Mouse (Mus musculus) adrenal gland, adult (tissue): ENCODE results near the gene Kat5.

Source experiments
- DNase-seq, 2 experiments: peaks; one replicate each; pipeline ENCODE4 v3.0.0; 2022 to 2023; ENCODE audit warnings: low spot score in 1 of 2; ENCODE audit not compliant: inconsistent age in 2 of 2

Gene Kat5

DNA sequence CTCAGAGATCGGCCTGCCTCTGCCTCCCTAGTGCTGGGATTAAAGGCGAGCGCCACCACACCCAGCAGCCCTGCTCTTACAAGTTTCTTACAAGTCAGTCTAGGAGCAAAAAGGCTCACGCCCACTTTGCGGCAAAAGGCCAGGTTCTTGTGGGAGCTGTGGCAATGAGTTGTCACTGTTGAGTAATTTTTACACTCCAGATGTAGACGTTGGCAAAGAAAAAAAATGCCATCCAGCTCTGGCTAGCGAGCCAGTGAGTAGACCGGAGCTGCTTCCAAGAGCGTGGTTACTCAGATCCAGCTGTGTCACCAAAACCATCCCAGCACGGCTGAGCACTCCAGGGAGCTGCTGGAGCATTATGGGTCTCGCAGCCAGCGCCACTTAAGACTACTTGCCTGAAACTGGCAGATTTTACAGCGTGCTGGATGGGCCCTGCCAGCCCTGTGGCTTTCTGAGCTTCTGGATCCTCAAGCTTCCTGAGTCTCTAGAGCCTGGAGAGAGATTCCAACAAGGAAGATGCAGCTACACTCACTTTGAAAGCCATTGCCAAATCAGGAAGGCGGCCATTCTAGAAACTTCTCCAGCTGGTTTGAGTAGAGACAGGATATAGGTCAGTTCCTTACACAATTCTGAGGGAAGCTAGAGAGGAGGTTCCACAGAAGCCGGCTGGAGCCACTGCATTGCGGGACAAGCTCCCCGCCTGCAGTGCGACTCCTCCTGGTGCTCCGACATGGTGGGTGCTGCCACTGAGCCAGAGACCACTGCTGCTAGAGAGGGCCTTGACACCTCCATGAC, 37.5 kb downstream of the Kat5 start:
- DNase-seq, result peak; percentile 38 to 85

DNA sequence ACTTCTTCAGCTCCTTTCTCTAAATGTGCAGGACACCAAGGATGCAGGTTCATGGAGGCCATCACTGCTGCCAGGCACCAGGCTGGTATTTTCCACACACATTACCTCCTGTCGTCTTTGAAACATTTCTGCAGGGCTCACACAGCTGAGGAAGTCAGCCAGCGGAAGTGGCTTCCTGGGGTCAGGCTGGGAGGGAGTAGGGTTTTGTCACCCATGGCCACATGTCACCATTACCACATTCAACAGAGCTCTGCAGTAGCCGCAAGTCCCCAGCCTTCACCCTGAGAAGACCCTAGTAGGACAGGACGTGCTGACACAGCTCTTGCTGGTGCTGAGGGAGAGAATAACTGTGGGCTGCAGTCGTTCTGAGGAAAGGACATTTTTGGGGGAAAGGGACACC, 38.2 kb downstream of the Kat5 start:
- peak; percentile 51 to 72 for DNase-seq

DNA sequence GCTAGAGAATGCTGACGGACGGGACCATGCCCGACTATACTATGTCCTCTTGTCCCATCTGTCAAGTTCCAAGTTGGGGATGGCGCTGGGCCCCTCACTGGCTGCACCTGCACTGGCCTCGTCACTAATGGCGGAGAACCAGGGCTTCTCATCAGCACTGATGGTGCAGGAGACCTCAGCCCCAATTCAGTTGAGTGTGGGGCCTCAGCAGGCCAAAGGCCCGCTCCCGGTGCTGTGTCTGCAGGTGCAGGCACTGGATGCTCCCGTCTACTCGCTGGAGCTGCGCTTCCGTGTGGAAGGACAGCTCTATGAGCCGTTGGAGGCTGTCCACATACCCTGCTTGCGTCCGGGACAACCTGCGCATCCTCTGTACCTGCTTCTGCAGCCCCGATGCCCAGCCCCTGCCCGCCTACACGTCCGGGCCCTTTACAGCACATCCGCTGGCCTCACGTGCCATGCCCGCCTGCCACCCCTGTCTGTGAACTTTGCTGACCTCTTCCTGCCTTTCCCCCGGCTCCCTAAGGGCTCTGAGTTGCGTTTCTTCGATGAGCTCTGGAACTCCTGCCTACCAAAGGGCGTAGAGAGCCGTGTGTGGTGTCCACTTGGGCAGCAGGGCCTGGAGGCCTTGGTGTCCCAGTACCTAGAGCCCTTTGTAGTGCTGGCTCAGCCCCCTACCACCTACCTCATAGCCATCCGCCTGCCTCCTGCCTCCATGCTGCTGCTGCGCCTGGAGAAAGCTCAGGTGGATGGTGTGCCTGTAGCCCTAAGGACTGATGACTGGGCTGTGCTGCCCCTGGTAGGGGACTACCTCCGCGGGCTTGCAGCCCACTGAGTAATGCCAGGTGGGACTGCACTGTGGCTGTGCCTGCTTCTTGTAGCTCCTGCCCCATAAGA, 39.4 kb downstream of the Kat5 start:
- peak; percentile 16 to 30 for DNase-seq

DNA sequence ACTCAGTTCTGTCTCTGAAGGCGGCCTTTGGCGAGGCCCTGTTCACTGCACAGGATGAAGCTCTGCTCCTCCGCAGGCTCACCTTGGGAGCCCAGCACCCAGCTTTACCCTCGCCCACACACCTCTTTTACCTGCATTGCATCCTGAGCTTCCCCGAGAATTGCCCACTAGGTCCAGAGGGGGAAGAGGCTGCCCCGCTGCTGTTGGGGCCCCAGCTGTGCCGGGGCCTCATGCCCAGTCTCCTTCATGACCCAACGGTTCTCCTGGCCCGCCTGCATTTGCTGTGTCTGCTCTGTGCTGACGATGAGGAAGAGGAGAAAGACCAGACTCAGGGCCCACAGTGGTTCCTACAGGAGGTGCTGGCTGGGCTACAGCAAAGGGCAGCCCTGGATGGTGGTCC, 40.5 kb downstream of the Kat5 start:
- DNase-seq, result no peak

DNA sequence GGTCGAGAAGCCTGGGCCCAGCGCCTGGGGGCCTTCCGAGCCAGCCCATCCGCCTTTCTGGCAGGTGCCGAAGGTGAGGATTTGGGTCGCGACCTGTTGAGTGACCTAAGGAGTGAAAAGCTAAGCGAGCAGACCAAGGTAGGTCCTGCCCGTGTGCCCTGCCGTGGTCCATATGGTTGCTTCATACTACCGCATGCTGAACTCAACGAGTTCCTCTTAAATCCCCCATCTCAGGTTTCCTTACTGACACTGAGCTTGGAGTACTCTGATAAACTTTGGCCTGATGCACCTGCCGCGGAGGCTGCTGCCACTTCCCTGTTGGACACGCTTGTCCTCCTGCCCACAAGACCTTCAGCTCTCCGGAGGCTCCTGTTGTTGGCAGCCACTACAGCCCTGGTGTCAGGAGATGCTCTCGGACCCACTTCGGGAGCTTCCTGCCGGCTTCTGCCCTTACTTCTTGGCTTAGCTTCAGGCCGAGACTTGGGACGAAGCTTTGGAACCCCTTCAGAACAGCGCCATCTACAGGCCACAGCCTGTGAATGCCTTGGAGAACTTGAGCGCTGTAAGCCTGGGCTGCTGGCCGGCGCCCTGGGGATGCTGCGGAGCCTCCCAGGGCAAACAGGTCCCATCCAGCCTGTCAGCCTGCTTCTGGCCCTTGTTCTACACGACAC, 41.4 kb downstream of the Kat5 start:
- peak; percentile 84 to 95 for DNase-seq

DNA sequence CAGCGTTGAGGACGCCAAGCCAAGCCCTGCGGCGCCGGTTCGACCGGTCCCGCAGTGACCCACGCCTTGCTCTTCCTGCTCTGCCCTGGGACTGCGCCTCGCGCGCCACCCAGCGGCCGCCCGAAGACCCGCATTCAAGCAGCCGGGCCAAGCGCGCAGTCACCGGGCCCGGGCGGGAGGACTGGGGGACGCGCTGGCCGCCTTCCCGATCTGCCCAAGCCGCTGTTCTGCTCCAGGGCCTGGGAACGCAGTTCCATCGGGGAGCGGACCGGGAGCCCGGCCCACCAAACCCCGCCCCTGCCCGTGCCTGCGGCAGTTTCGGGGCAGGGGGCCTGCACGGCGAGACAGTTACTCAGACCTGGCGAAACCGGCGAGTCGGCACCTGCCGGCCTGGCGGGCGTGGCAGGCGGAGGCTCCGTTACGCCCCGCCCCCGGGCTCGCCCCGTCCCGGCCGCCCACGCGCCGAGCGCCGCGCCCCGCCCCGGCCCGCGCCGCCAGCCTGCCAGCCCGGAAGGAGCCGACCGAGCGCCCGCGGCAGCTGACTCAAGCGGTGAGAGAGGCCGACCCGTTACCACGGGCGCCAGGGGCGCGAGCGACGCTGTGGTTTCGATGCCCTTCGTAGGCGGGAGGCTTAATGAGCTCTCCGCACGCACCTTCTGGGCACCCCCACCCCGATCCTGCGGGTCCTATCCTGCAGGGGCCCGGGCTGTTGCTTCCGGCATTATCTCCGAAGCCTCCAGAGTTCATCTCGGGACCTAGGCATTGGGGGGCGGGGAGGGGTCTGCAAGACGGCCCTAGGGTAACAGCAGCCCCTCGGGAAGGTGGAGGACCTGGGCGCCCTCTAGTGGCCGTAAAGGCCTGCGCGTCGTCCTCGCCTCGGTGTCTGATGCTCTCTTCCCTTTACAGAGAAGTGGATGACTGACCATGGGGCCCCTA, 42.2 kb downstream of the Kat5 start, which contains the start of gene Ap5b1:
Gene Ap5b1 (plus strand): TSS at position 492 of the 936 bp plus-strand sequence.
- DNase-seq, result peak; percentile 94 to 98

DNA sequence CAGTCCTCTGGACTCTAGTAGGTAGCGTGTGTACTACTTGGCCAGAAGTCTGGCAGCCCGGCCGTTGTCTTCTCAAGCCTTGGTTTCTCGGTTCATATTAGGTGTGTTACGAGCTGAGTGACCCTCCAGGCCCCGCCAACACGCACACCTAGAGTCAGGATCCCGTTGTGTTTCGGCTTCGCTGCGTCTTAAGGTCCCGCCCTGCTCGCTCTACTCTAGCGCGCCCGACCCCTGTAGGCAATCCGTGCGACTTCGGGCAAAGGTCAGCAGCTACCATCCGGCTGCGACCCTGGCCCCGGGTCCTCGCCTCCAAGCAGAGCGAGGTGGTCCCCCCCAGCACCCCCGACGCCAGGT, 42.9 kb downstream of the Kat5 start:
- no peak for DNase-seq

DNA sequence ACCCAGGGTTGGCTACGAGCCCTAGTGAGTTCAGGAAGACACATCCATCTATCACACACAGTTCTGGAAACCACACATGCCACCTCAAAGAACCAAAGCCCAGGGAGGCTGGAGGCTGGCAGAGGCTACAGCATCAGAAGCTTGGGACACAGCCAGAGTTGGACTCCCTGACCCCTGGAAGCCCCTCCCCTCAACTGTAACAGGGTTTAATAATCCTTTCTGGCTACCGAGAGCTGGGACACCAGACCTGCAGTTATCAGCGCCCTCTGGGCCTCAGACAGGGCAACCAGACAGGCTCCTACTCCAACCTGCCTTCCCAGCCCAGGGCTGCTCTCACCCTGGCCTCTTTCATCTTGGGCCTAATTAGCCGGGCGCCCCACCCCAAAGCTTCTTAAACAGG, 43.7 kb downstream of the Kat5 start:
- peak; percentile 21 to 39 for DNase-seq

DNA sequence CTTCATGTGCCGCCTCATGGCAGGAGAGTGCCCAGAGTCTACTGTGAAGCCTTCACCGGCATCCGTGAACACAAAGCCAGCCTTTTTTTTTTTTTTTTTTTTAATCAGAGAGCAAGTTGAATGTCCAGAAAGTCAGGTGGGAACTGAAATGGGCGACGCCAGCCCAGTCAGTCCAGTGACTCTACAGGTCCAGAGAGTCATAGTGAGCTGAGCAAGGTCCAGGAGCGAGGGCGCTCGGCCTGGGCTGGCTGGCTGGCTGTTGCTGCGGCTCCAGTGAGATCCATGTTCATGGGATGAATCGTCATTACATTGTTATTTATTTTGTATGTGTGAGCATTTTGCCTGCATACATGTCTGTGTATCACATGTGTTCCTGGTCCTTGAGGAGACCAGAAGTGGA, 47.3 kb downstream of the Kat5 start:
- DNase-seq, result no peak

DNA sequence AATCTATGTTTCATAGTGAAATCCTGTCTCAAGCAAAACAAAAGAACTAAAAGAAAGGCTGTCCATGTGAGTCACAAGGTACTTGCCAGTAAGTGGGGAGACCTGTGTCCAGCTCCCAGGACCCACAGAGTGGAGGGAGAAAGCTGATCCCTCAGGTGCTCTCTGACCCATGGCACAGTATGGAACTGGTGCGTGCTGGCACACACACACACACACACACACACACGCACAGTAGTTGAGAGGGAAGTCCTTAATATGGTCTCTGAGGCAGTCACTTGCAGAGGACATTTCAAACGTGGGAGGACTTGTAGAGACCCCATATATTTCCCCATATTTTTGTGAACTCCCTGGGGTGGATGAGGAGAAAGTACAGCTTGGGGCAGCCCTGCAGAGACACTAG, 48.2 kb downstream of the Kat5 start:
- DNase-seq, result no peak

DNA sequence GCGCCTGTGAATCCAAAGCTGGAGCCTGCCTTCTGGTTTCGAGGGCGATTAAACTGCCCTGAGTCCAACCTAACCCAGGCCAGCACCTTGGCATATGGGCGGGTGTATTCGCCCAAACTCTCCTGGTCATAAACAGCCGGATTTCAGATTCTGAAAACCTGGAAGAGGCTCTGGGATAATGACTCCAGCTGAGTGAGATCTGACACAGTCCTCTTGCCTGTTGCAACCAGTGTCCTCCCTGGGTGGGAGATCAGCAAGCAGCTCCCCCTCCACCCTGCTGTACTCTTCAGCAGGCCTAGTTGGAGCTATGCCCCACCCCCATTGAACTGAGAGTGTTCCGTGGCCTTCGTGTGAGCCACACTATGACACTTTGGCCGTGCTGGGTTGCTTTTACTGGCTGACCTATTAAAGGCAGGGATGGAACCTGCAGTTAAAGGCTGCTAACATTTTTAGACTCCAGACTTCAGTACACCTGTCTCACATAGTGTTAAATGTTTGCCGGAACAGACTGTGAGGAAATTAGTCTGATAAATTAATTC, 48.7 kb downstream of the Kat5 start:
- DNase-seq, result peak in 1 of 2 experiments; percentile 36

DNA sequence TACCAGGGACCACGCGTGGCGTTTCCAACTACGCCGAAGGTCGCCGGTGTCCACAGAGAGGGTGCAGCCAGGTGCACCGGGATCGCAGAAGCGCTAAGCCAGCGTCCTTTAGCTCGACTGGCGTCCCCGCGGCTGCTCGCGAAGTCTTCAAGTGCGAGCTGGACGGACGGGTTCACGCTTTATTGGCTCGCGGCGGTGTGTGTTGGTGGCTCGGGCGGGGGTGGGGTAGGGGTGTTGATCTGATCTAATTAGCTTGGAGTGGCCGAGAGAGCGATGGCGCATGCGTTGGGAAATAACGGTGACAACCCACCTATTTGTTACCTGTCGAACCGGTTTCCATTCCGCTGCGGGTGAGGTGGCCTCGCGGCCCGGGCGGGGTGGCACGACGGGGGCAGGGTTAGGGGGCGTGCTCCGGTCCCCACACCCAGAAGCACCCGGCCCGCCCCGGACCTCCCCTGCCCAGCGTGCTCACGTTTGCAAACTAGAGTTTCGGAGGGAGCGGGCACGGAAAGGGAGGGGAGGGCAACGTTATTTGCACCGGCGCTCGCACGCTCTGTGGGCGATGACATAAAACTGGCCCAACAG, 49.5 kb downstream of the Kat5 start, which contains the start of gene Ovol1:
Gene Ovol1 (minus strand): TSS at position 190 of the 585 bp plus-strand sequence.
- DNase-seq, result peak in 1 of 2 experiments; percentile 15

DNA sequence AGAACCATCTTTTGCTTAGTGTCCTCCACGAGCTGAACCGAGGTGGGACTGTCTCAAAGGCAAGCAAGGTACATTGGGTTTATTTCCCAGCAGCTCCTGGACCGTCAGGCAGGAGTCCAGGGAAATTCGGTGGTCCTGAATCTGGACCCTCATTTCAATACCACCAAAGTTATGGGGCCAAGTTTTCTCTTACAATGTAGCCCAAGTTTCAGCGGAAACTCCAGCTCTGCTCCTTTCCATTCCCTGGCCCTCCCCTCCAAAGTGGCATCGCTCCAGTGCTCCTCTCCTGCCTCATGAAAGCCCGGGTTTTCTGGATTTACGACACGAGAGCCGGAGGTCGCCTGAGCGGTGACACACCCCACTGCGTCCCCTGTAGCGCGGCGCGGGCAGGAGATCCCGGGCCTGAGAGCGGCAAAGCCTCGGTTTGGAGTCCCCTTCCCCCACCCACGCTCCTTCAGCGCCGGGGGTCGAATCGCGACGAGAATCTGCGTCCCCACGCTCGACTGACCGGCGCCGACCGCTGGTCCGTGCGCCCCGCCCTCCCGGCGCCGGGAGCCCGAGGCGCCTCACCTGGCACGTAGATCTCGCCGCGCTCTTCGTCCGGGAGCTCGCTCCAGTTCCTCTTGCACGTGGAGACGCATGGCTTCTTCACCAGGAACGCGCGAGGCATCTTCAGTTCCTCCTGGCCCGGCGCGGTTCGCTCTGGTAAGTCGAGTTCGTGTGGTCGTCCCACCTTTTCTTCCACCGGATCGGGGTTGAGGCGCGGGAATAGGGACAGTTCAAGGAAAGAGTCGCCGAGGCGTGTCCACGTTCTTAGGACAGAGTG, 50.2 kb downstream of the Kat5 start:
- peak in 1 of 2 experiments; percentile 52 for DNase-seq

DNA sequence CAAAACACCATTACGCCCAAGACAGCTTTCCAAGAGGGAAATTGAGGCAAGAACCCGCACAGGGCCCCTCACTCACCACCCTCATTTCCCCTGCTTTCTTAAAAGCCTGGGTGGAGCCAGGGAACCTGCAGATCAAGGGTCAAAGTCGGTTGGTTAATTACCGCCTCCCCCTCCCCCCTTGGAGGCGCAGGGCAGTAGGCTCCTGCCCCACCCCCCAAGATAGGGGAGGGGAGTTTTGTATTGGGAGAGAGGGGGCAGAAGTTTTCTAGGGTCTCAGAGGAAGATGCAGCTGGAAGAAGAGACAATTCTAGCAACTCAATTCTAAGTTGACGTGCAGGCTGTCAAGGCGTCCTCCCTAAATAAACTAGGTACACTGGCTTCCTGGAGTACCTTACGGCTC, 50.8 kb downstream of the Kat5 start:
- no peak for DNase-seq

DNA sequence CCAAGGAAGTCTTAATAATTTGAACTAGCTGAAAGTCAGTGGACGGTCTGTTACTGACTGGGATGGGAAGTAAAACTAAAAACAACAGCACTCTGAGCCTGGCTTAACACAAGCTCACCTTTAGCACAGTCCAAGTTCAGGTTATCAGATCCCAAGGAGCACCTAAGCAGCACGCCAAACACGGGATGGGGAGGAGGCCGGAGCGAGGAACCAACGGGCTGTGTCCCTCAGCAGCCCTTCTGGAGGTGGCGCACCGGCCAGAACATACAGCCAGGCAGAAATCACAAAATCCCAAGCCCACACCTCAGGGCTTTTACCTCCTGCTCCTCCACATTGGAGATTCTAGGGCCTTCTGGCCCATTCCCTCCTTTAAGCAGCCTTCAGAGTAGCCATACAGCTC, 51.3 kb downstream of the Kat5 start:
- DNase-seq, result no peak

DNA sequence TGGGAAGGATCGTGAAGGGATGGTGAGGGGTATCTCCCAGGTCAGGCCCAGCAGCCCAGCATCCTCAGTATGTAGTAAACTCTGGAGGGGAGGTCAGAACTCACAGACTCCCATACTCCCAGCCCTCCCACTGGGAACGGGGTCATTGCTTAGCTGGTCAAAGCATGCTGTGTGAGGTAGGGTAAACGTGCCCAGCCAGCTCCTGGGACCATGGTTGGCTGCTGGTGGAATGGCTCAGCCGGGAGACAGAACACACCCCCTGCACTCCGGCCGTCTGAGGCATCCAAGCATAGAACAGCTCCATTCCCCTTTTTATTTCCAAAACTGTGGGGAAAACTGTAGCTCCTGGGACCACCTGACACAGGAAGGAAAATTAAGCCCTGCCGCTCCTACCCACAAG, 51.9 kb downstream of the Kat5 start:
- DNase-seq, result no peak

DNA sequence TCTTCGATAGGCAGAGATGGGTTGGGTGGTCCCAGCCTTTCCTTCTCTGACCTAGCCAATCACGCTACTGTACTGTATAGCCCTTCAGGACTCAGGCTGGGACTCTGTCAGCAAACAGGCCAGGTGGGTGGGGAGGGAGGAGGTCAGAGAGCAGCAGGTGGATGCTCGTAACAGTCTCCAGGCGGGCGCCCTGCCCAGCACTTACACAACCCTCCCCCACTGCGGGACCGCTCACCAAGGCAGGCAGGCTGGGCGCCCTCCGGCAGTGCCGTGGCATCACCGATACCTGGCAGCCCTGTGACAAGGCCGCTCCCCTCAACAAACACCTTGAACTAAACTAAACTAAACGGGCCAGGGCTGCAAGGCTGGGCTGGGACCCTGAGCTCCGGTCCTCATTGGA, 55.8 kb downstream of the Kat5 start:
- DNase-seq, result no peak

DNA sequence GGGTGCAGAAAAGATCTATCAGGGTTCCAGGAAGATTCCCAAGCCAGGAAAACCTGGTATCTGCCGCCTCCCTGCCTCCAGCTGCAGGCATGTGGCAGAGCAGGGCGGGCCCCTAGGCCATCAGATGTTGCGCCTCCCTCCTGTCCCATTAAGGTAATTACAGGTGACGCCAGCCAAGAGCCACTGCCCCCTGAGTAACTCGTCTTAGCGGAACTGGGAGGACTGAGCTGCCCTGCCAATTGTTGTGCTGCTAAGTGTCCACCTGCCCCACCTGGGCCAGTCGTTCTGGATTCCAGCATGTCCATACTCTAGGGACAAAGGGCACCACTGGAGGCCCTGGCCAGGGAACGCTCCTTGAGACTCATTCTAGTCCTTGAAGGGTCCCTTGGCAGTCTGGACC, 56.2 kb downstream of the Kat5 start:
- no peak for DNase-seq
